Mouse (Mus musculus) ZHBTc4 (cell line): ENCODE measurements around the gene Rpl10a.
A peak's percentile ranks its signal among the peaks of the same experiment; 100 is the strongest.

Experiments used
- DNase-seq: peaks from one replicate; pipeline ENCODE4 v3.0.0-alpha.2; 2011; ENCODE audit warnings: low read depth, low spot score

The Rpl10a gene

DNA sequence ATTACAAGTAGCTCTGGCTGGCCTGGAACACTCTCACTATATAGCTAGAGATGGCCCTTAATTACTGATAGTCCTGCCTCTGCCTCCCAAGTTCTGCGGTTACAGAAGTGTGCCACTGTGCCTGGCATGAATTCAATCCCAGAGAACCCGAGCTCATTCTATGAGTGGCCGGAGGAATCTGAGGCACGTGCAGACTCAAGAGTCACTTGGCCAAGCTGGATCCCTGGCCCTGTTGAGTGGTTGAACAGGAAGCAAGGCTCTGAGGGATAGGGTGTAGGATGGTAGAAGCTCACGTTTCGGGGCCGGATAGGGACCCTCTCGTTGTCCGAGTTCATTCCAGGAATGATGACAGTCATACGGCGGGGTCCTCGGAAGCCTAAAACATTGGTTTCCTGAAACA is 27.6 kb downstream of the Rpl10a start:
- DNase-seq, result no peak

DNA sequence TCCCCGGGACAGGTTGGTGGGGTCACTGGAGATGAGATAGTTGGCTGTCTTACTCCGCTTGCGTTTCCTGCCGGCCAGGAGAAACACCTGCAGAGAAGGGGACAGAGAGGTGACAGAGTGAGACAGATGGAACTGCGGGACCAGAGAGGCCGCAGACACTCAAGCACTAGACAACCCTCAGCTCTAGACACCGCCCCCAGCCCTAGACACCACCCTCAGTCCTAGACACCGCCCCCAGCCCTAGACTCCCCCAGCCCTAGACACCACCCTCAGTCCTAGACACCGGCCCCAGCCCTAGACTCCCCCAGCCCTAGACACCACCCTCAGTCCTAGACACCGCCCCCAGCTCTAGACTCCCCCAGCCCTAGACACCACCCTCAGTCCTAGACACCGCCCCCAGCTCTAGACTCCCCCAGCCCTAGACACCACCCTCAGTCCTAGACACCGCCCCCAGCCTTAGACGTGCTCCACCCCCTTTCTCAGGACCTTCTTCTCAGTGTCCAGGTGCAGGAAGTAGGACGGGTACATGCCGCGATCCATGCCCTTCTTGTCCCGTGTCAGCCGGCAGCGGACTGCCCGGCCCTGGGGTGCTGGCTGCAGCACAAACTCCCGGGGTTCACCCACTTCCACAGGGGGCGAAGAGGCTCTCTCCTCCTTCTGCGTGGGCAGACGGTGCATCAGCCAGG is 30.4 kb downstream of the Rpl10a start:
- peak; percentile 55 for DNase-seq

DNA sequence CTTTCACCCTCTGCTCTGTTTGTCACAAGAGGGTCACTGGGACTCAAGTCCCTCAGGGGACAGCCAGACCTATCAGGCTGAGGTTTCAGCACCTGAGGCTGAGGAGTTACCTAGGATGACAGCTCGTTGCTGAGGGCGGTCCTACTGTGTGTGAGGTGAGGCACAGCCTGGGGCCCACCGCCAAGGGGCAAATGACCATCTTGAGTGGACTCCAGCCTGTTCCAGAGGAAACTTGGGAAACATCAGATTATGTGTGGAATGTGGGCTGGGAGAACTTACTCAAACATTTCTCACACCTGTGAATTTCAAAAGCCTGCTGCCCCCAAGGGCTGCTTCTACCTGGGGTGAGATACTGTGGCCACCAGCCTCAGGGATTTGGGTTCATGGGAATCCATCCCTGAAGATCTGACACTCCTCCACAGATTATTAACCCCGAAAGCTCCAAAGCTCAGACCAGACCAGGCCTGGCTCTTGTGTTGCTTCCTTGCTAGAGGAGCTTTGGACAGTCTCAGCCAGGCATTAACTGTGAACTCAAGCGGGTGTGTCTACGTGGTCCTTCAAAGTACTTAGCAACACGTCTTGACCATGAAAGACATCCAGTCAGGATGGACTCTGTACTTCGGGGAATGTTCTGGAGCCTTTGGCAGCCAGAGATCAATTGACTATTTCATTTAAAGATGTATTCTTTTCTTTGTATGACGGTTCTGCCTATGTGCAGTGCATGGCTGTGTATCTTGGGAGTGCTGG is 32.4 kb downstream of the Rpl10a start:
- no peak for DNase-seq

DNA sequence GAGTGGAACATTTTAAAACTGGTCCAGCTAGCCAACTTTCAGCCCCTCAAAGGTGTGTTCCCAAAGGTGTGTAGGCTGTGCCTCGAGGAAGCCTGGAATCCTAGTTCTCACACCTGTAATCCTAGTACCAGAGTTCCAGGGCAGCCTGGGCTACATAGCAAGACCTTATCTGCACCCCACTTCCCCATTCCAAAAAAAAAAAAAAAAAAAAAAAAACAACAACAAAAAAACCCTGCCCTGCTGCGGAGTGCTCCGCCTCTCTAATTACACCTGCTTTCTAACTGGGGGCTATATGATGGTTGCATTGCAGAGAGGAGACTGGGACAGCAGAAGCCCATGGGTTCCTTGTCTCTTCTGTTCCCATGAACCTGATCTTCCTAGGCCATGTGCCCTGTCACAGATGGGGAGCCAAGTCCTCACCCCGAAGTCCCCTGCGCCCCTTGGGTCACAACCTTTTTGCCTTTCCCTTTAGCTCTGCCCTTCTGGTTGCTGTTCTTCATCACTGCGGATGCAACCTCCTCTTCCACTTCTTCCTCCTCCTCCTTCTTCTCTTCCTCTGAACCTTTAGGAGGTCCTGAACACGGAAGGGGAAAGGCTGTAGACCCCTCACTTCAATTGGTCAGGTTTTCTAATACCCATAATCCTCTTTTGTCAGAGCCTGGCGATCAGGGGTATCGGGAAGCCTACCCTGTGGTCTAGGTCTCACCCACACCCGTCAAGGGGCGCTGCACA is 33.8 kb downstream of the Rpl10a start:
- DNase-seq, result no peak

DNA sequence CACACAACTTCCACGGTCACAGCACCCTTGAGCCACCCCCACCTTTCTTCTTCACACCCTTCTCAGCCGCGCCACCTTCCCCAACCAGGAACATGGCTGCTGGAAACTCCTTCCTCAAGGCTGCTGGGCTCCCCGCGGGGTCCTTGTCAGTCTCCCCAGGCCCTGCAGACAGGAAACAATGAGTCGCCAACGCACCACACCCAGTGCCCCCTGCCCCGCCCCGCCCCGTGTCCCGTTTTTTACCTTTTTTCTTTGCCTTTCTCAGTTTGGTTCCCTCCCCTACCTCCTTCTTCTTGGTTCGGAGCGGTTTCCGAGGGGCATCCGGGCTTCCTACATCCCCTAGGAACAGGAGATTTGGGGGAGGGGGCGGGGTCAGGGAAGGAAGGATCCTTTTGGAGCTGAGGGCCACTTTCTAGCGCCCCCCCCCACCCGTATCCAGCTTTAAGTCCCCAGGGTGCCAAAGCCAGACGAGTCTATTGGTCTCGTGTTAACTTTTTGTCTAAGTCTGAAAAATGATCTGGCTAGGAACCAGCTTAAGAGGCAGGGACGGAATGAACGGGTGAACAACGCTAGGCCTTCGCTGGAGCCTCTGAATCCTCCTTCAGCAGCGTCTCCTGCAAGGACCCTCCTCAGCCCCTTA is 34.5 kb downstream of the Rpl10a start:
- peak; percentile 76 for DNase-seq

DNA sequence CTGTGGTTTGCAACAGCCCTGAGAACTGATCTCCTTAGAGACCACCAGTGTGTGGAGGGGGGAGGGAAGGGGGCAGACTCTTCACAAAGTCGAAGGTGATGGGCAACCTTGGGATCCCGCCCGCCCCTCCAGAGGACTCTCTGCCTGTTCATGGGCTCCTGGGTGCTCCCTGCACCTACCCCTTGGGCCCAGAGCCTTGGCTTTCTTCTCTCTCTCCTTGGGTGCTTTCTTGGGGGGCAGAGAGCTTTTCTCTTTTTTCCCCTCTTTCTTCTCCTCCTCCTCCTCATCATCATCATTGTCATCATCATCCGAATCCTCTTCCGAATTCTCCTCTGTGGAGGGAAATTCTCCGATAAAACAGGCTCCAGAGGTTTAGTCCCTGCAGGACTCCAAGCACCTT is 35.2 kb downstream of the Rpl10a start:
- no peak for DNase-seq

DNA sequence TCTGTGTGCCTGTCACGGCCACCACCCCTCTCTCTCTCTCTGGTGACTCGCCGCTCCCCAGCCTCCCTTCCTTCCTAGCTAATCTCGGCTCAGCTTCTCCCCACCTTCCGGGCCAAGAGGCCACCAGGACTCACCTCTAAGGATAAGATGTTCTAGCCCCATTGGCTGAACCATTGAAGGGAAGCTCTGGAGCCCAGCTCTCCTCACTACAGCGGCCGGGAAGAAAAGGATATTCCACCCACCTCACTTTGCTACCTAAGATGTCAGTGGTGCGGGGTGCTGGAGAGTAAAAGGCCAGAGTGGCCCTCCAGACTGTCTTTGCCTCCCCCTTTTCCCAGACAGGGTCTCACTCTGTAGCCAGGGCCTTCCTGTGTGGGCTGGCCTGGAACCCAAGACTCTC is 36.9 kb downstream of the Rpl10a start, which contains the start of gene Tulp1:
Gene Tulp1 (minus strand): TSS at position 101 of the 400 bp plus-strand sequence.
- no peak for DNase-seq

DNA sequence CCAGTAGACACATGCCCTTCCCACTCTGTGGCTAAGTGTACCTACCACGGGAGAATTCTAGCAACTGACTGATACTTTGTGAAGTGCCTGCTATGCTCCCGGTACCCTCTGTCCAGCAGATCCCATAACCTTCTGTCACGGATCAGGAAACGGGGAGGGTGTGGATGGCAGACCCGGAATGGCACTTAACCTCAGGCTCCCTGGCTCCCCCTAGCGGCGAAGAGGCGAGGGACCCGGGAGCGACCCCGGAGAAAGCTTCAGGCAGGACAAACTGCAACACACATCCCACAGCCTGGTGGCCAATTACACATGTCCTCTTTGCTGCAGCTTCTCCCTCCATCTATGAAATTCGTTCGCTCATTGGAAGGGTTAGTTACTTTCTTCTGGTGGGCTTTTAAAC is 40.2 kb downstream of the Rpl10a start:
- DNase-seq, result peak; percentile 95

DNA sequence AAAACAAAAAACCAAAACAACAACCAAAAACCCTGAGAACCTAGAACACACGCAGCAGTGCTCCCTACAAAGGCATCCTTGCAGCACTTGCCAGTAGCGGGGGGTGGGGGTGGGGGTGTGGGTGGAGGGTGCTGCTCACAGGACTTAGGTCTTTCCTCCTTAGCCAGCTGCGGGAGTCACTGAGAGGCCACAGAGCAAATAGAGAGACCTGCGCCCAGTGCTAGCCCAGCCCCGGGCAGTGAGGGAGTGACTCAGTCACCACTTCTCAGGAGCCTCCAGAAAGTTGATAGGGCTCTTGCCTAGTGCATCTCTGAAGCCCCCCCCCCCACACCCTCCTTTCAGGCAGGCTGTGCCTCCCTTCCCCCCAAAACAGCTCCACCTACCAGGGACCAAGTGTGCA is 40.8 kb downstream of the Rpl10a start:
- DNase-seq, result no peak

DNA sequence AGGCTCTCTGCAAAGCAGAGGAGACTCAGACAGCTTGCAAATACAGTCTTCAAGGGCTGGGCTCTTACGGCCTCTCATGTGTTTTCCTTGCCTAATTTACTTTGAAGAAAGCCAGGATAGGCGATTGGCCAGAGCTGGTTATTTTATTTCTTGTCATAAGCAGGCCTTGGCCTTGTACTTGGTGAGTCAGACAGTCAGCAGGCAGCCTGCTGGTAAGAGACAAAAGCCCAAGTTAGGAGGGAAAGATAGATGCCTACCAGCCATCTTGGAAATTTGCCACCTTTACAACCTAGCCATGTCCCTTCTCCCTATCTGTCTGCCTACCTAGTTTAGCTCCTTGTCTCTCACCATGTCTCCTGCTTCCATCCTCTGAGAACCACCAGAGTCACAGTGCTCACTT is 43.0 kb downstream of the Rpl10a start:
- DNase-seq, result no peak

DNA sequence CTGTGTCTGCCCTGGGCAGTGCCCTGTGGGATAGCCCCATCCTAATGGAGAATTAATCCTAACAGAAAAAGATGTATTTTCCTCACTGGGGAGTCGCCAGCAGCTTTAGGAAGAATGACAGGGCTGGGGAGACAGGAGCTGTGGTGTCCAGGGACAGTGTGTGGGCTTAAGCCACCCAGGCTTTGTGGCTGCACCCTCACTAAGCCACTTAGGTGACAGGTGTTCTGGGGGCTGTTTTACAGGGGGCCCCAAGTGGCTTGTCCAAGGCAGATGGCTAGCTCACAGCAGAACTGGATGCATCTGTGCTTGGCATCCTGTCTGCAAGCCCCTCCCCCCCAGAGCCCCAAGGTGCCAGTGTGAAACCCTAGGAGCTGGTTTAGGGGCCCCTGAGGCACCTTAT is 43.7 kb downstream of the Rpl10a start:
- DNase-seq, result no peak

DNA sequence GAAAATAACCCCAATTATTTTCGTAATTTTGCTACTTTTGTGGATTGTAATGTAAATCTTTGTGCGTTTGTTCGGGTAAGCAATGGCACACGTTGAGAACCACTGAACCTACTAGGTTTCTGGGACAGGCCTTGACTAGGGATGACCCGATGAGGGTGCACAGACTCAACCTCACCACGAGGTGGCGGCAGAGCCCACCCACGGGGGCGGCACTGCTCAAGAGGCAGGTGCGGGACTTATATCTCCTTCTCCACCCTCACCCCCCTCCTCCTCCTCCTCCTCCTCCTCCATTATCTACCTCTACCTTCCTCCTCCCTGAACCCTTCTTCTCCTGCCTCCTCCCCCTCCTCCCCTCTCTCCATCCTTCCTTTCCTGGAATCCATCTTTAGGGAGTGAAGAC is 45.5 kb downstream of the Rpl10a start:
- DNase-seq, result peak; percentile 90

DNA sequence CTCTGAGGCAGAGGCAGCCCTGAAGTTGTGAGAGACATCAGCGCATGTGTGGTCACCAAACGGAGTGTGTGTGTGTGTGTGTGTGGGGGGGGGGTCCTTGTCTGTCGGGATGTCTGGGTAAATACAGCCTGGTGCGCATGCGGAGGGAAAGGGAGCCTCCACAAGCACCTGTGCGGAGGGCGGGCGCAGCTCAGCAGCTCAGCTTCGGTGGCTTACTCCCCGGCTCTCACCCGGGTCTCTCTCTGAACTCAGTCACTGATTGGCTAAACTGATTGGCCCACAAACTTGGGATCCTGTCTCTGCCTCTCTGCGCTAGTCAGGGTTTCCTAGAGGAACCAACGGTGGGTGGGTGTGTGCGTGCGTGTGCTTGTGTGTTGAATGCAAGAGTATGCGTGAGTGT is 46.2 kb downstream of the Rpl10a start:
- DNase-seq, result no peak

DNA sequence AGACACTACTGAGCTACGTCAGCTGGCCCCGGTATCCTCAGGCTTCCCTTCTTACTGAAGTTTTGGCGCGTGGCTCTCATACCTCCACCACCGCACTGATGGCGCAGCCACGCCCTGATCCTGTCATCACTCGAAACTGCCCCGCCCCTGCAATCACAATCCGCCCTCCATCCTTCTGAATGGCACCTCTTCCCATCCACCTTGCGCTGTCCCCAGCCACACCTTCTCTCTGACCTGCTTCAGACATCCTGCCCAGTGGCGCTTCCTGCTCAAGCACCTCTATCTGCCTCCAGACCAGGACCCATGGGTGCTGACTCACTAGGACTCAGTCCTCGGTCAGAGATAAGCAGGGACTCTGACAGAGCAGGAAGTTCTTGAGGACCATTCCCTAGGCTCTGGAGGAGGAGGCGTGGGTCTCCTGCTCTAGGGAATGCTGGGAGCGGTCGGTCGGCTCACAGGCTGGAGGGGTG is 47.4 kb downstream of the Rpl10a start:
- DNase-seq, result peak; percentile 82

DNA sequence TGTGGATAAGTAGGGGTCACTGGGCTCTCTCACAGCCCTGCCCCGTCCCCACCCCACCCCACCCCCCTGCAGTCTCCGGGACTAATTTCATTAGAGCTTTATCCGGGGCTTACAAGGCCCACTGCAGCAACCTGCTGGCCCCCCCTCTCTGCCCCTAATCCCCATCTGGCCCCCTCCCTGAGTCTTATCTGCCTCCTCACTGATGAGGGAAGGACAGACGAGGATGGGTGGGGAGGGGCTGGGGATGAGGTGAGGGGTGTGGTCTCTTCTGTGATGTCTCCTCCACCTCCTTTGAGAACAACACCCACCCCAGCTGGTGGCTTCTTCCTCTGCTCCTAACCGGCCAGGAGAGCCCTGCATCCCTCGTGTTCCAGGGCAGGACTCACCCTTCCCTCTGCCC is 52.0 kb downstream of the Rpl10a start:
- no peak for DNase-seq
